Mouse (Mus musculus) cerebellum, adult 8-10 months (tissue): ENCODE data around the gene Olfr1014.

ENCODE experiments used
- DNase-seq: peaks from one replicate; pipeline ENCODE4 v3.0.0; 2022

Gene Olfr1014

GRCm38 (mm10) chr2:85772413-85772812 lies at the start of gene Olfr1014:
Olfr1014 (plus strand) TSS chr2:85772713.
- DNase-seq, result no peak

- DNase-seq, result peak; percentile 3
Observed at GRCm38 (mm10) chr2:85725793-85726192, 46.7 kb upstream of the Olfr1014 start.

- no peak for DNase-seq
Observed at GRCm38 (mm10) chr2:85753822-85754221, 18.7 kb upstream of the Olfr1014 start.

- no peak for DNase-seq
Observed at GRCm38 (mm10) chr2:85762666-85763065, 9.8 kb upstream of the Olfr1014 start, which contains the start of gene Olfr1012. Olfr1012 (minus strand) TSS chr2:85762766.

GRCm38 (mm10) chr2:85766798-85767197 lies 5.7 kb upstream of the Olfr1014 start, which contains the start of gene Olfr1013:
Olfr1013 (plus strand) TSS chr2:85767098.
- no peak for DNase-seq

DNA sequence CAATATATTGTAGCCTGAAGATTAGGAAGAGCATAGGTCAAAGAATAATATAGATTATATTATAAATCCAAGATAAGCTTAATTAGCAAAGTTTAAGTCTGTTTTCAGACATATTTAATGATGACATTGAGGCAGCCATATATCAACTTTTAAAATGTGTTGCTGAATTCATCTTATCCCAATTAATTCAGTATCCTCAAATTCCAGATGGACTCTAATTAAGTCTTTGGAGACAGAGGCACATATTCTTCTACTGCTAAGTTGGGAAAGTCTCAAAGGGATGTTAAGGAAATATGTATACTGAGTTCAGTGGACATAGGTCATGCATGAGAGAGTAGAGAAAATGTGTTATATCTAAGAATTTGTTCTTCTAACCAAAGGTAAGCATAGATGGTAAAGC lies 9.2 kb downstream of the Olfr1014 start, which contains the start of gene Olfr1015:
Olfr1015 (plus strand) TSS at position 301 of the 400 bp plus-strand sequence.
- DNase-seq, result no peak

DNA sequence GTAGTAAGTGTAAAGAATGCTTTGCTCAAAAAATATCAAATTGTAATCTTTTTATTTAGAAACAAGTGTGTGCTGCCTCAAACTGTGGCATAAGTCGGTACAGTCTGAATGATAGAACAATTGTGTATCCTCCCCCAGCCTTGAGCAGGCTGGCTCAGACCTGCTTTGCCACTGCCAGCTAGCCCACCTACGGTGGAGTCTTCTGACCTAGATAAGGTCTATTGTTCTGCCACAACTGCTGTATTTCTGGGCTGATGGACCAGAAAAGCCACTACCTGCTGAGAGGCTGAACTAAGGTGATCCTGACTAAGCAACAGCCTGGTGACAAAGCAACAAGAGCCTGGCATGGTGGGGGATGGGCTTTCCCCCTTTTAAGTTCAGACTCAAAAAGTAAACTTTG lies 19.8 kb downstream of the Olfr1014 start:
- no peak for DNase-seq

GRCm38 (mm10) chr2:85802444-85802843 lies 29.9 kb downstream of the Olfr1014 start, which contains the start of gene Olfr1016:
Olfr1016 (minus strand) TSS chr2:85802544.
- DNase-seq, result no peak

GRCm38 (mm10) chr2:85804501-85804900 lies 32.0 kb downstream of the Olfr1014 start:
- DNase-seq, result no peak

DNA sequence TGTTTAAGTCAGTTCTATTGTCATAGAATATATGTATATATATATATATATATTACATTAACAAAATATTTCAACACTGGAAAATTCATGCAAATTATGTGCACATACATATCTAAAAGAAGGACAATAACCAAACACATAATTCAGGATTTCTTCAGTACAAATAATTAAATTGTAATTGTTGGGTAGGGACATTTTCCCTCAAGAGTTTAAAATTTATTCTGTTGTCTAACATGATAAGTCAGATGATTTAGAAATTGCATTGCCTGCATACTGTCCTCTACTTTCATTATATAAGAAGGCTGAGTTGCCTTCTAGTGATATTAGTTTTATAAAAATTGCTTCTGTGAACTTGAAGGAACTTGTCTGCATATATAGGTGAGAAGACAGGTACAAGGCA lies 45.7 kb downstream of the Olfr1014 start, which contains the start of gene Olfr1018:
Olfr1018 (plus strand) TSS at position 301 of the 400 bp plus-strand sequence.
- no peak for DNase-seq
